Mouse (Mus musculus) urinary bladder, adult 18-20 months (tissue): ENCODE results near the gene Taz.

Source experiments
- DNase-seq, 2 experiments: peaks; one replicate each; pipeline ENCODE4 v3.0.0; 2022; ENCODE audit warnings: low spot score in 2 of 2, mixed read lengths in 2 of 2

Gene Taz

DNA sequence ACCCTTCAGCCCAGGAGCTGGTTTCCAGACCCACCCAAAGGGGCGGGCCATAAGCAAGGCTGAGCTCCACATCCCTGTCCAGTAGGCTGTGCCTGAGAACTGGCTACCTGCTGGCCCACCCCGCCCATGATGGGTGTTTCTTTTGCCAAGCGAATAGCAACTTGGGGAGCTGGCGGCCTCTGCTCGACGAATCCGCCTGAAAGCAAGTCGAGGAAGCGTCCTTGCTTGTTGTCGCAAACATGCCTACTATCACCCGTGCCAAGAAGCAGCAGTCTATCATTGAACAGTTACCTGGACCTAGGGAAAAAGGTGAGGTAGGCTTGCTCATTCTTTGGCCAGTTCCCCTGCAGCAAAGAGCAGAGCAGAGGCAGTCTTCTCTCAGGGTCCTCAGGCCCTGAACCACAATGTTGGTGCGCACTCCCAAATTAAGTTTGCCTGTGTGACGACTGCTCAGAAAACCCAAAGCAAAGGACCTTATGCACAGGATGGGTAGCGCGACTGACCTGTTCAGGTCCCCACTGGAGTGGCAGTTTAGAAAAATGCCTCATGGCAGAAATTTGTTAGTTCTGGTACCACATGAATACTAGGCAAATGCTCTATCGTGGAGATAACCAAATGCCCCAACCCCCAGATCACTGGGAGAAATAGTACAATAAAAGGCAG, at the start of gene Taz, which contains the start of gene Dnase1l1:
TSS of gene Taz (plus strand) at position 181 of the 663 bp plus-strand sequence.
TSS of gene Dnase1l1 (minus strand) at position 606 of the 663 bp plus-strand sequence.
- peak; percentile 48 to 82 for DNase-seq

DNA sequence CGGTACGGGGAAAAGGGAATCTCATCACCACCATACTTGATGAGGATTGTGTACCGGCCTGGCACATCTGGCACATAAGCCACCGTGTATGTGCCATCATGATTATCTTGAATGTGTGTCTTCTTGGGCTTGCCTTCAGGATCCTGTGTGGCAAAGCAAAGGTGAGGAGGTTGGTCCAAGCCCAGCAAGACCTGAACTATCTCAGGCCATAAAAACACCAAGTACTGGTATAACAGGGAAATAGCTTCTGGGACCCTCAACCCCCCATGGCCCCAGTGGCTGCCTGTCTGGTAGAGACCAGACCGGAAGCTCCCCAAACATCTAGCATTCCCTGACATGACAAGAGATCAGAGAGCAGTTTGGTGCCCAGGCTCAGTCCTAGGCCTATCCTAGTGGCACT, 48.5 kb upstream of the Taz start:
- no peak for DNase-seq

DNA sequence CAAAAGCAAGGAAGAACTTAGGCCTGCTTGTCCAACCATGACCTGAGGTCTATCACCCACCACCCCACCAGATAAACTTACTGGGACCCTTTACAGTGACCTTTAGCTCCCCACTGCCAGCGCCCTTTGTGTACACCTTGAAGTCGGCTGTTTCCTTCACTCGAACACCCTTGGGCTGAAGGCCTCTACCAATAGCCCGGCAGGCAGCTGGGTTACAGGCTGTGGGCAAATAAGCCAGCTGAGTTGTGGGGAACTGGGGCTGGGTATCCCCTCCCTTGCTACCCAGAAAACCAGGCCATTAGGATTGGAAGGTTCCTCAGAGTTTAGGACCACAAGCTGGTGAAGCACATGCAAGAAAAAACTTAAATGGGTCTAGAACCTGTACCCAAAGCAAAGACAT, 41.4 kb upstream of the Taz start:
- no peak for DNase-seq

DNA sequence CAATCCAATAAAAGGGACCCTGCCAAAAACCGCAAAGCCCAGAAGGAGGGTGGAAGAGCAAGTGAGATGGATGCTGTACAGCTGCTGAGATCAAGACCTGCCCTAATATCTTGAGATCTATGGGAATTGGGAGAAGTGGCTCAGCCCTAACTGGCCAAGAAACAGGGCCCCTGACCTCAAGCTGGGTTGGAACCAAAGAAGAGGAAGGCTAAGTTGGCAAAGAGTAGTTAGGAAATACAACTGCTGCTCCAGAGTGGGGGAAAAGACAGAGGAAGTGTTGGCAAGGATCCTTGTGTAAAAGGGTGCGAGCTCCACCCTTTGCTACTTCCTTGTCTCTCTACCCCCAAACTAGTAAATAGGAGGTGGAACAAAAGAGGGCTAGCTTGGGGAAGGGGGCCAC, 38.3 kb upstream of the Taz start:
- DNase-seq = no peak

DNA sequence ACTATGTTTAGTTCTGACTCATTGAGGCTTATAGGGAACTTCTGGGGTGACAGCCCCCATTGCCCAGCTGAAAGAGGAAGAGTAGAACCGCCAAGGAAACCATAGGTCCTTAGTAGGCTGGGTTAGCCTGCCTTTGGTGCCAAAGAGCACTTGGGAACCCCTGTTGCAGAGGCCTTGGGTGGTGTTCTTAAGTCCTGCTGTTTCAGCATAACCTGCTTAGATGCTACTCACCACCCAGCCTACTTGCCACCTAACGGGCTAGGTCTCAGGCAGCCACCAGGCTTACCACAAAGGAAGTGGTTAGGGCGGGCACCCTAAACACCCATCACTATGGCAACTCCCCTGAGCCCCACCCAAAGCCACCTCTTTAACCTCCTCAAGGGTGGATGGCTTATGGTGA, 37.9 kb upstream of the Taz start:
- DNase-seq = no peak

DNA sequence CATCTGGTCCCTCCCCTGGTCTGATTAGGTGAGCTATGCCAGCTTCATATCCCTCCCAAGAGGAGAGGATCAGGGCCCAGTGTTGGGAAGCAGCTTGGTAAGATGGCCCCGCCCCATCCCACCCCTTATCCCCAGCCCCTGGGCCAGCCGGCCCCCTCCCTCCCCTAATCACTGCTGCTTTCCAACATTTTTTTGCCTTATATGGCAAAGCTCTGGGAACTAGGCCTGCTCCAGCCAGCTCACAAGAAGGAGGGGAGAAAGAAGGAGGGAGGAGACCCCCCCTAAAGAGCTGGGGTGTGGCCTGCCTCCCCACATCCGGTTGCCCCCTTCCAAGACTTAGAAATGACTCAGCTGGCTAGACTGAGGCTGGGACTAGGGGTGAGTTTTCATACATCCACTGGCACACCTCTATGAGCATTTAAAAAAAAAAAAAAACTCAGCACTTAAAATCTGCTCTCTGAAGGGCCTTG, 37.1 kb upstream of the Taz start:
- peak; percentile 3 to 48 for DNase-seq

DNA sequence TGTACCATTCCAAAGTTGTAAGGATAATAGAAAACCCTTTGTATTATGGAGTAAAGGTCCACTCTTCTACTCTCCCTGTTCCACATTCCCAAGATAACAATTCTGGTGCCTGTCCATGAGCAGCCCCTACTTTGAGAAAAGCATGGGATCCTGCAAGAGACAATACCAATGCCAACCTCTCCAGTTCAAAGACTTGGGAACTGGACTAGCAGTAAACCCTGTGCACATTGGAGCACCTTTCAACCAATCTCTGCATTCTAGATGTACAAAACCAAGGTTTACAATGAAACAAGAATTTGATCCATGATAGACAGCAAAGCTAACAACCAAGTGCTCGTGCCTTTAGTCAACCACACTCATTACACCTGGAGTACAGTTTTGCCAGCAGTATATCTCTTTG, 36.6 kb upstream of the Taz start:
- no peak for DNase-seq

DNA sequence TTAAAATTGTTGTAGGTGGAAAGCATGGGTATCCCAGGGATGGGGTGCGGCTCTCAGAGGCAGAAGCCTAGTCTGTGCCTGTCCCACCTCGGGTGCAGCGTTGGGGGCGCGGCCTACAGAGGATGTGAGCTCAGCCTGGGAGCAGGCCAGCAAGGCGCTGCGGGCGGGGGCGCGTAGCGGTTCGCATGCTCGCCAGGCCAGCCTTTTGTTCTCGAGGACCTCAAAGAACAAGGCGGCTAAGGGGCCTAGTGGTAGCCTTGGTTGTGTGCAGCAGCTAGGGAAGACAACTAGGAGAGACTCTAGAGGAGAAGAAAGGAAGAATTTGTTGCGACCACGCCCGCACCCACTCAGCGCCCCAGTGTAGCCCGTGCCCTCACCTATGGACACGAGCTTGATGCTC, 36.0 kb upstream of the Taz start:
- DNase-seq = peak; percentile 46 to 74

DNA sequence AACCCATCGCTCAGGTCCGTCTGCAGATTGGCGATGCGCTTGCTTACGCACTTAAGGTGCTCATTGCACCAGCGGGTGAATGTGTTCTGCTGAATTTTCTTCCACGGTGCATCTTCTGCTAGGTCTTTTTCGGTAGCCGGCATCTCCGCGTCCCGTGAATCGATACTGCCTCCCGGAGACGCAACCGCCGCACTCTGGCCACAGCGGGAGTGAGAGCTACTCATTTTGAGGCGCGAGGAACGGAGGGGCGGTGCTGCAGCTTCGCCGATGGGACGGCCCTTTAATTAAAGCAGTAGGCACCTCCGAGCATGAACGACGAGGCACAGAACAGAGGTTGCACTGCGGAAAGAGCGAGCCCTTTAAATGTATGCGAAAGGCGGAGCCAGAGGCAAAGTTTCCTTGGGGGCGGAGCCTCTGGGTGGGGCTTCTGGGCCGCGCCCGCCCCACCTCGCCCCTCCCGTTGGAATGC, 35.5 kb upstream of the Taz start:
- peak in 1 of 2 experiments; percentile 84 for DNase-seq

DNA sequence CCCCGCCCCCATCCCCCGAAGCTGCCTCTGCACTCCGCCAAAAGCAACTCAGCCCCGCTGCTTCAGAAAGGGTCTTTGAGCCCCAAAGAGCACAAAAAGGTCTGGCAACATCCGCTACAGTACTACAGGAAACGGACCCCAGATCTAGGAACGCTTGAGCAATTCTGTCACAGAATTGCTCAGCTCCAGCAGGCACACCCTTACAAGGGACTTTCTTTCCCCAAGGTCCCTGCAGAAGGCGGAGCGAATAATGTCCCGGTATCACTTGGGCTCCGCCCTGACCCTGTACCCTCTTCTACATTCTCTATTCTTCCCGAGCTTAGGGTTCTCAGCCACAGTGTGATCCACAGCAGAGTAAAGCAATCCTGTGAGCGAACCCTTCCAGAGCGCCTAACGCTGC, 35.0 kb upstream of the Taz start:
- peak in 1 of 2 experiments; percentile 48 for DNase-seq

DNA sequence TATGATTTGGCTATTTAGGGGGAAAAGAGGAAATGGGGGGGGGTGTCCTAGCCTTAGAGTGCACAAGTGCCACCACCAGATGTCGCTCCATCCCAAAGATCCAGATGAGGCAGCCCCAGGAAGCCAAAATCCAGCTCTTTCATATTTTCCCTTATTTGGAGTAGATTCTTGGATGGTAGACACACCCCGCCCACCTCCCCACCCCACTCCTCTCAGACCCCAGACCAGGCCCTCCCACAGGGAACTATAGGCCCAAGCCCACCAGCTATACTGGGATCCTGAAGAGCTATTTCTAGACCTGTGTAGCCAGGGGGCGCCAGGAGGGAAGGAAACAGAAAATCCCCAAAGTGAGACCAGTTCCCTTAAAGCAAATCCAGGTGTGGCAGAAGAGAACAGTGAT, 33.1 kb upstream of the Taz start:
- DNase-seq = peak in 1 of 2 experiments; percentile 22

DNA sequence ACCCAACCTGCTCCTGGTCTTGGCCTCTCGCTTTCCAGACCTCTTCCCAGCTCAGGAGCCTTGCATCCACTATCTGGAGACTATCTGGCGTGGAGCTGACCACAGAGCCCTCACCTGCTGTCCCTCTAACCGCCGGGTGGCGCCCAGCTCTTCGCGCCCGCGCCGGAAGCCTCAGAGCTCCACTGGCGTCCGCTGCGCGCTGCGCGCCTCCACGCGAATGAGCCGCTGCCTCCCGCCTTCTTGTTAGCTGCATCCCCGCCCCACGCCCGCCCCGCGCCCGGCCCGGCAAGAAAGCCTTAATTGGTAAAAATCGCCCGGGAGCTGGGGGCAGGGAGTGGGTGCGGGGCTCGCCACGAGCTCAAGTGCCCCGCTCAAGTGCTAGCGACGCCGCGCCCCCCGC, 32.1 kb upstream of the Taz start, which contains the start of gene Flna:
TSS of gene Flna (minus strand) at position 206 of the 400 bp plus-strand sequence.
- DNase-seq = peak; percentile 45 to 57

DNA sequence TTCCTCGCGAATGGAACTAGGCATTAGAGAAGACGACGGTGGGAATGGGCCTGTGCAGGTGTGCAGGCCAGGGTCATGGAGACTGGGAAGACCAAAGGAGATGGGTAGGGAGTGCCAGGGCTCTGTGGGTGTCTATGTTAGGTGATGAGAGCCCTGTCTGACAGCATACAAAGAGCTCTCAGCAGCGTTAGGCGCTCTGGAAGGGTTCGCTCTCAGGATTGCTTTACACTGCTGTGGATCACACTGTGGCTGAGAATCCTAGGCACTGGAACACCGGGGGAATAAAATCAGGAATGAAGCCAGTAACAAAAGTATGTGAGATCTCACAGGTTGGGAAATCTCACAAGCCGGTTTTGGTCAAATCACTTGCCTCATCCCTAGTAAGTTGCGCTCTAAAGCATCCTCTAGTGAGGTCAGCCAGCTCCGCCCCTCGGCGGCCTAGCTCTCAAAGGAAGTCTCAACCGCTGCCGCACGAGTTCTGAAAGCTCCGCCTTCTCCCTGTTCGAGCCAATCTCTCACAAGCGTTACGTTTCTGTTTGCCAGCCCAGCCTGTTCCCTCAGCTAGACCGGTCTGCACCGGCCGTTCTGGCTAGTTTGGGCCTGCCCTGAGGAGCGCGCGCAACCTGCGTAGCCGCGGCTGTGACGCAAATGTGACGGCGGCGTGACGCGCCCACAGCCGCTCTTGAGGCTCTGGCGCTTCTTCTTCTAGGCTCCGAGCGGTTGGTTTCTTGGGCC, 27.4 kb upstream of the Taz start, which contains the start of gene Emd:
TSS of gene Emd (plus strand) at position 535 of the 735 bp plus-strand sequence.
- DNase-seq = peak; percentile 59 to 88

DNA sequence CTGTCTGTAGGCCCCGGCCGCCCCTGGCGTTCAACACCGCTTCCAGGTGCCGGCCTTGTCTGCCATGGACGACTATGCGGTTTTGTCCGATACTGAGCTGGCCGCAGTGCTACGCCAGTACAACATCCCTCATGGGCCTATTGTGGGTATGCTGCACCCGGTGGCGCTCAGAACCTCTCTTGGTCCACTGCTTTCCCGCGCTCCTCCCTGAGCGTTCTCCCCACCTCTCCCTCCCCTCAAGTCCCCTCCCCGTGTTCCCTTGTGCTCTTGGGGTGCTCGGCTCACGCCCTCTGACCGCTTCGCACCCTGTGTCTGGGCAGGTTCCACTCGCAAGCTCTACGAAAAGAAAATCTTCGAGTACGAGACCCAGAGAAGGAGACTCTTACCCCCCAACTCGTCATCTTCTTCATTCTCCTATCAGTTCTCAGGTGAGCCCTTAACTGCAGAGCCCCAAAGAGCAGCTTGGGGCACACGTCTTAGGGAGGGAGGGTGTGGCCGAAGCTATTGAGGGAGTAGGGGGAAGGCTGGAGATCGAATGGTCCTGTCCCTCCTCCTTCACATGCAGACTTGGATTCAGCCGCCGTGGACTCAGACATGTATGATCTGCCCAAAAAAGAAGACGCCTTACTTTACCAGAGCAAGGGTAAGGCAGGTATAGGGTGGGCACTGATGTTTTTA, 26.7 kb upstream of the Taz start:
- DNase-seq = no peak

DNA sequence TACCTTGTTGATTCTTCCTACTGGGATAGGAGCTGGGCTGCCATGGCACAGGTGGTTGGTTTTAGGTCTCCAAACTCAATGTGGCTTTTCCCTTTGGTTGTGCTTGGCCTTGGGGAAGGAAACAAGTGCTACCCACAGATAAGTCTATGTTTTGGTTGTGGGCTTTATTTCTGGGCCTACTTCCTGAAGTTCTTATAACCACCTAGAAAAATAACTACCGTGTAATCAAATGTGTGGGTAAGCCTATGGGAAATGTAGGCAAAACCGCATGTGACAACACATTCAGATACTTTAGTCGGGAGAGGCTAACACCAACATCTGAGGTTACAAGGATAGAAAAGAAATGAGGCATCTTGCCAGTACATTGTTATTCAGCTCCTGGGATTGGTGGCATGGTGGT, 24.0 kb upstream of the Taz start:
- no peak for DNase-seq

DNA sequence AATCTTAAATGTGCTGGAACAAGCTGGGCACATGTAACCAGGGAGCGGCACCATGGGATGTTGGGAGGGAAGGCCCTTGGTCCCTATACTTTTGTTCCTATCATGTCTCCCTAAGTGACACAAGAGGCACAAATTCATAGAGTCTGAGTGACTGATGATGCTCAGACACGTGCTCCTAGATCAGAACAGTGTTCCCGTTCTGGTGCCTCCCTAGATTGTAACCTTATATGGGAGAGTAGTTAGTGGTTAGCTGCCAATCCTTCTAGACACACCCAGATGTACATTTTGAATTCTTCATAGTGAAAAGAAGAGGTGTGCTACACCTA, 12.0 kb upstream of the Taz start:
- no peak for DNase-seq

DNA sequence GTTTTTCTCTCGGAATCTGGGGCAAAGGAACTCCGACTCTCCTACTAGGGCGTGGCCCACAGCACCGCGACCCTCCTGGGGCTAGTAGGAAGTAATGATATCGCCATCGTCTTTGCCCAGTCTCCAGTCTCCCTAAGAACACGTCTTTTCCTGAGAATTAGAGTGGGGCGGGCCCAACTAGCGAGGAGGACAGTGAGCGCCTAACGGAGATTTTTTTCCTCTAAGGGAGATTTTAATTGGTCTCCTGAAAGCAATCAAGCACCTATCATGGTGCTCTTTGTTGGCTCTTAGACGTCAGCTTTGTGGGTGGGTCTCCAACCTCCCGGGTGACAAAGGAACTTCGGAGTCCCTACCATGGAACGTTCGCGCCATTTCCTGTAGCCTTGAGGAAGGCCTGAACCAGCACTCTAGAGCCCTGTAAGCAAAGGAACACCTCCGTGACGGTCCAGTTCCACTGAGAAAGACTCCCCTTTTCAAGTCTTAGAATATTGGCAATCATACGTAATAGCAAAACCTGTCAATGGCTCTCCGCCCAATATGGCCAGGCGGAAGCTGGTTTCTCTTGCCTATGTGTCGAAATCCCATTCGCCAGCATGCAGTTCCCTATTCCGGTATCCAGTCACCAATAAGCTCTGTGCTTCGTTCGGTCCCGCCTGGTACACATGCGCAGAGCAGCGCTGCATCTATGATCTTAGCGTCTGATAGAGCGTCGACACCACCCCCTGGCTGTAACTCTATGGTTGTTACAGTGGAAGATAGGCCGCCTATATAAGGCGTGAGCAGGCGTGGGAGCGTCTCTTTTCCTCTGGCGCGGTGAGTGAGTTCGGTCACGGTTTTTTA, 11.4 kb upstream of the Taz start, which contains the start of gene Rpl10:
TSS of gene Rpl10 (plus strand) at position 751 of the 840 bp plus-strand sequence.
- peak; percentile 66 to 87 for DNase-seq

DNA sequence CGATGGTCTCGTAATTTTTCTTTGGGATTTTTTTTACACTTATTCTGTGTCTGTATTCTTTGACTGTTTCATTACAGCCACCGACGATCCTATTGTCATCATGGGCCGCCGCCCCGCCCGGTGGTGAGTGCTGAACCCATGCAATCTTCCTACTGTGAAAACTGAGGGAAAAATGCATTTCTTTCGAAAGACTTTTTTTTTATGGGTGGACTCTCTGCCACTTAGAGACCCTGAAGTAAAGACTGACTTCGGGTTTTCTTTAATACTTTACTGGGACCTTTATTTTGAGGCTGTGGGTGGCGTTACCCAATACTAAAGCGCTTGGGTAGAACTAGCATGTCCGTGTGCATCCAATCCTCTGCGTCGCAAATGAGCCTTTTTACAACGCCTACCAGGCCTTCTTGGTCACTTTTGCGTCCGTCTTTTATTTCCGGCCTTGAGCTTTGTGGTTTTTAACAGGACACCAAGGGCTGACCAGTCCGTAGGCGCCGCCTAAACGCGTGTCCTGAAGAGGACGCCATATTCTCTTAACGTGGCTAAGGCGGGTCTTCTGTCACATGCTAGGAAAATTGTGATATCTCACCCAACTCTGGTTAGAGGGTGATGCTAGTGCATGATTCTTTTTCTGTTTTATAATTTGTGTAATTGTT, 10.7 kb upstream of the Taz start:
- peak in 1 of 2 experiments; percentile 15 for DNase-seq

DNA sequence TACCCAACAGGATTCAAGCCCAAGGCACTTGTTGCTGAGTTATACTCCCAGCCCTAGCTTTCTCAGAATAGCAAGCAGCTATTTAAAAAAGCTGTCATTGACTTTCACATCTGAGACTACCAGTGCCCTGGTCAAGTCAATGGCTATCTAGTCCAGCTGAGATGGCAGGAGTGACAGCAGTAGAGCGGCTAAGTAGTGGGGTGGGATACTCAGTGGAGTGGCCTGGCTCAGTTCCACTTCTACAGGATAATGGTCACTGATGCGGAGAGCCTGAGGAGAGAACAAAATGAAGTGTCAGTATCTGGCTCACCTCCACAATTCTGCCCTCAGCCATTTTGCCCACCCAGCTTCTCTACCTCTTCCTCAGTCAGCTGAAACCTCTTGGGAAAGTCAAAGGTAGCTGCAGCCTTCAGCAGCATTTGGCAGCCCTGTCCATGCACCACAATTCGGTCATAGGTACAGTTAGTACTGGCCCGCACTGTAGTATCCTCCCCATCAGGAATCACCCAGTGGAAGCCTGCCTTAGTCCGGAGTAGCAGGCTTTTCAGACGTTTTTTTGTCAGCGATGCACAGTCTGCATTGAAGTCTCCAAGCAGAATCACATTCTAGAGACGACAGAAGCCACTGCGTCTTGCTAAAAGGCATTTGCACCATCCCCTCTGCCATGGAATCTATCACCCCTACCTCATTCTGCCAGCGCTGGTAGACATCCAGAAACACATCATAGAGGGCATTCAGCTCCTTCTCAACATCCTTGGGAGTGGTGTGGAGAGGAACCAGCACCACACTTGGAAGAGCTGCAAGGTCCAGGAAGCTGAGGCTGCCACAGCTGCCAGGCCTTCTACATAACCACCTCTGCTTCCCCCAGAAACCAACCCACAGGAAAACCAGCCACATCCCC, 8.0 kb upstream of the Taz start:
- no peak for DNase-seq

DNA sequence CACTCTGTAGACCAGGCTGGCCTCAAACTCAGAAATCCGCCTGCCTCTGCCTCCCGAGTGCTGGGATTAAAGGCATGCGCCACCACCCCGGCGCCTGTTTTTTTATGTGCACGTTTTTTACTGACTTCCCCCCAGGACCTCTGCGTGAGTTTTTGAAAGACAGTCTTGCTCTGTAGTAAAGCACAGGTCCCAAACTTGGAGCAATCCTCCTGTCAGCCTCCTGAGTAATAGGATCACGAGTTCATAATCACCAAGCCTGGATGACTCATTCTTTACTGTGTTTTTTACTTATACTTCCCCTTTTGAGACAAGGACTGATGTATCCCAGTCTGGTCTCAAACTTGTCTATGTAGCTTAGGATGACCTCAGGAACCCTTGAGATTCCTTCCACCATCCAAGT, 3.8 kb upstream of the Taz start:
- DNase-seq = no peak
